Mouse (Mus musculus): ENCODE results near the gene Slk. TPM values are rescaled to one million over a fixed set of nuclear protein-coding genes. Genes with fewer than 3 reads are reported as not detected.

Gene Slk
- total and polyA plus RNA-seq, 3 experiments = 21.1 to 33.6 (median 25.5) TPM

- Histone ChIP-seq H3K27me3 (replicated peaks) (peaks cover 37% of the 10 kb centered on the region), H3K9me3 (replicated peaks; ENCODE audit: low read length) (peaks cover 2% of the 10 kb centered on the region), H3K79me2 (replicated peaks; ENCODE audit: control insufficient read depth, extremely low read depth, insufficient read depth, poor library complexity, severe bottlenecking) (no peaks in the 10 kb centered on the region), H3K27ac (ENCODE audit: insufficient read depth, low read depth) (no peak overlapping the region), H3K4me3 (replicated peaks in 1 of 3; ENCODE audit: low read depth in 2 of 3, low read length in 2 of 3, poor library complexity in 1 of 3) (no peak overlapping the region), H3K4me2 (ENCODE audit: insufficient read depth, low read depth, poor library complexity, severe bottlenecking) (no peak overlapping the region), H3K9ac (ENCODE audit: insufficient read depth, low read depth) (no peak overlapping the region), H3K4me1 (ENCODE audit: control insufficient read depth in 1 of 2, insufficient read depth in 2 of 2) (no peaks in the 10 kb centered on the region), H3K36me3 (replicated peaks in 1 of 2; ENCODE audit: control insufficient read depth in 1 of 2, insufficient read depth in 1 of 2, low read length in 1 of 2) (no peaks in the 10 kb centered on the region)
- in situ Hi-C loops (cut with MboI; ENCODE audit: low pct_ligation_motif_present, low pct_unique_long_range_greater_than_20kb, low sequenced_read_pairs) (no loop called here), dilution Hi-C loops (cut with MboI; ENCODE audit: extremely low pct_ligation_motif_present, extremely low pct_unique_long_range_greater_than_20kb, low sequenced_read_pairs) (no loop called here)
- TF ChIP-seq CTCF (conservative IDR thresholded peaks at IDR 0.05 in 1 of 2, IDR thresholded peaks at IDR 0.05 in 1 of 2; ENCODE audit: low read depth in 2 of 2, low read length in 2 of 2) (no peak), EP300 (IDR thresholded peaks at IDR 0.05; ENCODE audit: low read length) (no peak), USF1 (IDR thresholded peaks at IDR 0.05; ENCODE audit: low read depth, low read length) (no peak), POLR2AphosphoS2 (IDR thresholded peaks at IDR 0.05; ENCODE audit: low read depth, low read length) (no peak), JUN (IDR thresholded peaks at IDR 0.05; ENCODE audit: insufficient read depth, low read depth, low read length) (no peak), USF2 (conservative IDR thresholded peaks at IDR 0.05; ENCODE audit: low read depth, low read length) (no peak), SIN3A (IDR thresholded peaks at IDR 0.05; ENCODE audit: low read length) (no peak), CHD1 (IDR thresholded peaks at IDR 0.05; ENCODE audit: low read depth, low read length) (no peak), CHD2 (IDR thresholded peaks at IDR 0.05; ENCODE audit: low read length) (no peak), MAZ (IDR thresholded peaks at IDR 0.05; ENCODE audit: low read depth, low read length) (no peak), TBP (conservative IDR thresholded peaks at IDR 0.05; ENCODE audit: low read depth, low read length) (no peak), RCOR1 (conservative IDR thresholded peaks at IDR 0.05; ENCODE audit: low read depth, low read length) (no peak), JUND (conservative IDR thresholded peaks at IDR 0.05; ENCODE audit: low read depth, low read length) (no peak), MAX (IDR thresholded peaks at IDR 0.05; ENCODE audit: low read length) (no peak), MXI1 (IDR thresholded peaks at IDR 0.05; ENCODE audit: low read depth, low read length) (no peak), IRF4 (IDR thresholded peaks at IDR 0.05; ENCODE audit: low read depth, low read length) (no peak), ZKSCAN1 (IDR thresholded peaks at IDR 0.05; ENCODE audit: borderline replicate concordance, low read depth, low read length) (no peak)
- DNase-seq (ENCODE audit: extremely low read depth) = no peak
Observed at GRCm38 (mm10) chr19:47545528-47545927, 34.0 kb upstream of the Slk start.

GRCm38 (mm10) chr19:47548432-47549076 is 30.9 kb upstream of the Slk start:
- Histone ChIP-seq H3K79me2 (replicated peaks; ENCODE audit: control insufficient read depth, extremely low read depth, insufficient read depth, poor library complexity, severe bottlenecking) (no peaks in the 10 kb centered on the region), H3K4me1 (ENCODE audit: control insufficient read depth in 1 of 2, insufficient read depth in 2 of 2) (no peaks in the 10 kb centered on the region), H3K36me3 (replicated peaks in 1 of 2; ENCODE audit: control insufficient read depth in 1 of 2, insufficient read depth in 1 of 2, low read length in 1 of 2) (no peaks in the 10 kb centered on the region), H3K27me3 (replicated peaks) (peaks cover 11% of the 10 kb centered on the region), H3K4me2 (ENCODE audit: insufficient read depth, low read depth, poor library complexity, severe bottlenecking) (no peak overlapping the region), H3K4me3 (replicated peaks in 1 of 3; ENCODE audit: low read depth in 2 of 3, low read length in 2 of 3, poor library complexity in 1 of 3) (no peak overlapping the region), H3K9me3 (replicated peaks; ENCODE audit: low read length) (peaks cover 2% of the 10 kb centered on the region), H3K9ac (ENCODE audit: insufficient read depth, low read depth) (no peak overlapping the region), H3K27ac (ENCODE audit: insufficient read depth, low read depth) (no peak overlapping the region)
- dilution Hi-C loops (cut with MboI; ENCODE audit: extremely low pct_ligation_motif_present, extremely low pct_unique_long_range_greater_than_20kb, low sequenced_read_pairs) (no loop called here), in situ Hi-C loops (cut with MboI; ENCODE audit: low pct_ligation_motif_present, low pct_unique_long_range_greater_than_20kb, low sequenced_read_pairs) (no loop called here)
- DNase-seq (ENCODE audit: extremely low read depth) = no peak
- TF ChIP-seq NELFE (IDR thresholded peaks at IDR 0.05; ENCODE audit: low read depth, low read length) (no peak), CTCF (conservative IDR thresholded peaks at IDR 0.05 in 1 of 2, IDR thresholded peaks at IDR 0.05 in 1 of 2; ENCODE audit: low read depth in 2 of 2, low read length in 2 of 2) (no peak), RCOR1 (conservative IDR thresholded peaks at IDR 0.05; ENCODE audit: low read depth, low read length) (no peak), SMC3 (IDR thresholded peaks at IDR 0.05; ENCODE audit: low read depth, low read length) (no peak), CHD1 (IDR thresholded peaks at IDR 0.05; ENCODE audit: low read depth, low read length) (no peak), JUN (IDR thresholded peaks at IDR 0.05; ENCODE audit: insufficient read depth, low read depth, low read length) (no peak), ZNF384 (IDR thresholded peaks at IDR 0.05; ENCODE audit: low read depth, low read length) (no peak), KAT2A (IDR thresholded peaks at IDR 0.05; ENCODE audit: insufficient replicate concordance, low read length) (no peak), ETS1 (conservative IDR thresholded peaks at IDR 0.05; ENCODE audit: low read depth, low read length) (no peak), USF1 (IDR thresholded peaks at IDR 0.05; ENCODE audit: low read depth, low read length) (no peak), BHLHE40 (IDR thresholded peaks at IDR 0.05; ENCODE audit: low read depth, low read length) (no peak), RAD21 (IDR thresholded peaks at IDR 0.05; ENCODE audit: low read depth, low read length) (no peak), NRF1 (IDR thresholded peaks at IDR 0.05; ENCODE audit: low read depth, low read length) (no peak), ELF1 (IDR thresholded peaks at IDR 0.05; ENCODE audit: low read depth, low read length) (no peak), MEF2A (IDR thresholded peaks at IDR 0.05; ENCODE audit: borderline replicate concordance, low read depth, low read length) (no peak), POLR2A (IDR thresholded peaks at IDR 0.05; ENCODE audit: low read depth, low read length) (no peak), ZMIZ1 (IDR thresholded peaks at IDR 0.05; ENCODE audit: low read depth, low read length) (no peak)

Measured in CH12.LX (cell line).